Mouse (Mus musculus) megakaryocyte progenitor cell, adult 5-6 weeks (primary cell): ENCODE results near the gene Pwp1. TPM values are rescaled to one million over a fixed set of nuclear protein-coding genes. Genes with fewer than 3 reads are reported as not detected.
"Not testable (repeated sequence)": the region's sequence is repeated elsewhere in the genome, so short reads cannot be mapped to it uniquely, and the experiment has no call there.

ENCODE experiments used
- ATAC-seq: replicated peaks from 2 replicates; pipeline ENCODE4 v1.8.0; 2016; ENCODE audit warnings: mild to moderate bottlenecking, moderate TSS enrichment, inconsistent platforms; ENCODE audit not compliant: poor library complexity
- total RNA-seq, 2 experiments: library from RNA; stranded (forward) in 1 of 2; stranded (reverse) in 1 of 2; fragments of 157-497, 149-512 nt in 1 of 2; fragments of 200-1000 nt in 1 of 2; gene quantifications; 2 replicates each; pipeline versions ENCODE4 v1.2.3 to v1.2.4; 2015 to 2017

The Pwp1 gene
- 67.0 and 70.3 TPM in 2 replicates for total RNA-seq (2015)
- 71.7 and 81.4 TPM in 2 replicates for total RNA-seq (2017)

GRCm38 (mm10) chr10:85829085-85829853 is at the start of gene Pwp1:
Gene Pwp1, plus strand, starts transcription at chr10:85829494.
- ATAC-seq, result peak; percentile 90

GRCm38 (mm10) chr10:85822143-85822696 is 7.1 kb upstream of the Pwp1 start:
- ATAC-seq, result peak; percentile 54; the same call in 1 of the 2 replicates

GRCm38 (mm10) chr10:85823752-85824151 is 5.5 kb upstream of the Pwp1 start:
- not testable (repeated sequence) for ATAC-seq

- not testable (repeated sequence) for ATAC-seq
Observed at GRCm38 (mm10) chr10:85828722-85829084, 591 bp upstream of the Pwp1 start.

- no peak for ATAC-seq
Observed at GRCm38 (mm10) chr10:85846105-85846862, 17.0 kb downstream of the Pwp1 start.

- ATAC-seq, result peak; percentile 89
Observed at GRCm38 (mm10) chr10:85871698-85872478, 42.6 kb downstream of the Pwp1 start.

- ATAC-seq, result peak; percentile 71
Observed at GRCm38 (mm10) chr10:85872479-85872773, 43.1 kb downstream of the Pwp1 start.

- ATAC-seq, result peak; percentile 42
Observed at GRCm38 (mm10) chr10:85873861-85874544, 44.7 kb downstream of the Pwp1 start.

GRCm38 (mm10) chr10:85875812-85876211 is 46.5 kb downstream of the Pwp1 start:
- no peak for ATAC-seq

- no peak for ATAC-seq
Observed at GRCm38 (mm10) chr10:85879886-85880486, 50.7 kb downstream of the Pwp1 start.

GRCm38 (mm10) chr10:85916498-85917309 is 87.4 kb downstream of the Pwp1 start, which contains the start of gene Prdm4:
Gene Prdm4, minus strand, starts transcription at chr10:85917142.
- ATAC-seq, result peak; percentile 99

- ATAC-seq, result no peak
Observed at GRCm38 (mm10) chr10:85927676-85928445, 98.6 kb downstream of the Pwp1 start, which contains the start of gene Ascl4. Gene Ascl4, plus strand, starts transcription at chr10:85927681.

- peak; percentile 86 for ATAC-seq
Observed at GRCm38 (mm10) chr10:85928499-85929207, 99.4 kb downstream of the Pwp1 start.

GRCm38 (mm10) chr10:85929208-85929591 is 99.9 kb downstream of the Pwp1 start:
- ATAC-seq, result no peak

GRCm38 (mm10) chr10:85929962-85930361 is 100.7 kb downstream of the Pwp1 start:
- ATAC-seq, result no peak

GRCm38 (mm10) chr10:85936280-85936965 is 107.1 kb downstream of the Pwp1 start:
- no peak for ATAC-seq
